Mouse (Mus musculus): ENCODE data around the gene Zer1.
"Not testable (repeated sequence)": the region's sequence is repeated elsewhere in the genome, so short reads cannot be mapped to it uniquely, and the experiment has no call there.

Zer1 gene

DNA sequence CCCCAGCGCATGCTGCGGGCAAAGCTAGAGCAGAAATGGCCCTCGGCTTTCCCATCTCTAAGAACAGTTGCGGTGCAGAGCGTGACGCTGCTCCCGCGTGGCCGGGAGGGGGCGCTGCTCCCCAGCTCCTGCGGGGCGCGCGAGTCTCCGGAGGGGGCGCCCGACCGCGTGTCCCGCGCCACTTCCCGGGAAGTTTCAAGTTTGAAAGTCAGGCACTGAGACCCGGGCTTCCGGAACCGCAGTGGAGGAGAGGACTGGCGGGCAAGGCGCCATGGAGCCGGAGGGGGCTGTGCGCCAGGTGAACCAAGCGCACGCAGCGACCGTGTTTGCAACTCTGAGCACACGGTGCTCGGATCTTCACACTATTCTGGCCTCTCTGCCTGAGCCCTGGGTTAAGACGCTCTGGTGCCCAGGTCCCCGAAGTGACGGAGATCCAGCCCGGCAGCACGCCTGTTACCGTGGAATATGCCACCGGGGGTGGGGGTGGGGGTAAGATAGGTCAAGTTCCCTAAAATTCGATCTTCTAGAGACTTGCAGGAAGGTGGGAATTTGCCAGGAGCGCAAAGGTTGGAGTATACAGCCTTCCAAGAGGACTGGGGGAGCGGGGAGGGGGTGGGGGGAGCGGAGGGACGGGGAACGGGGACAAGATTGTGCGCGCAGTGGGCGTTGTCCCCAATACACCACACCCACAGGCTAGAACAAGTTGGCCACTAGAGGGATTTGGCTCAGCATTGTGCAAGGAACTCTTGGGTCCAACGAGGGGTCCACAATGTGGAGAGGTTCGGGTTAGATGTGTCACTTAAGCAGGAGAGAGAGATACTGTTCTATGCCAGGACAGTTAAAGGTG, 46.7 kb downstream of the Zer1 start, which contains the start of gene Pkn3:
Gene Pkn3 (plus strand): TSS at position 183 of the 847 bp plus-strand sequence.
- DNase-seq (ENCODE audit: low spot score in 2 of 2), result peak; percentile 62 to 75

DNA sequence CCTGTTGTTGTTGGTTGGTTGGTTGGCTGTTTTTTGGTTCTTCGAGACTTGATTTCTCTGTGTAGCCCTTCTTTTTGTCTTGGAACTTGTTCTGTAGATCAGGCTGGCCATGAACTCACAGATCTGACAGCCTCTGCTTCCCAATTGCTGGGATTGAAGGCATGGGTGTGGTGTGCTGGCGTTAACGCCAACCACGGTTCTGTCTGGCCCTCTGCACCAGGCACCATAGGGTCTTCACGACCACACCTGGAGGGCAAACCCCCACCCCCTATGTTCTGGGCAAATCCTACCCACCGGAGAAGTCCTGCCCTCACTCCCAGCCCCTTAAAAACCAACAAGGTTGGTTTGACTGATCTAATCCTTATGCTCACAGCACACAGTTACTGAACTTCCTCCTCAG, 47.4 kb downstream of the Zer1 start:
- DNase-seq (ENCODE audit: low spot score in 2 of 2), result no peak

DNA sequence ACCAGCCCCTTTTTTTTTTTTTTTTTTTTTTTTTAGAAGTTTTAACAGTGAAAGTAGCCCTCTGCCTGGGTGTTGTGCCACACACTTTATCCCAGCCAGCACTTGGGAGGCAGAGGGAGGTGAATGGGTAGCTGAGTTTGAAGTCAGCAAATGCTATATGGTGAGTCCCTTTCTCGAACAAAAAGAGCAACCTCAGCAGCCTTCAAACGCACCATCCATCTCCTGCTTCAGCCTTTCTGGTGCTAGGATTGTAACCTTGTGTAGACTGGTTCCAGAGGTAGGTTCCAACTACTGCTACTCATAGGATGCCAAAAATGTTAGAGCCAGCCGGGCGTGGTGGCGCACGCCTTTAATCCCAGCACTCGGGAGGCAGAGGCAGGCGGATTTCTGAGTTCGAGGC, 47.9 kb downstream of the Zer1 start:
- DNase-seq (ENCODE audit: low spot score in 2 of 2), result no peak

DNA sequence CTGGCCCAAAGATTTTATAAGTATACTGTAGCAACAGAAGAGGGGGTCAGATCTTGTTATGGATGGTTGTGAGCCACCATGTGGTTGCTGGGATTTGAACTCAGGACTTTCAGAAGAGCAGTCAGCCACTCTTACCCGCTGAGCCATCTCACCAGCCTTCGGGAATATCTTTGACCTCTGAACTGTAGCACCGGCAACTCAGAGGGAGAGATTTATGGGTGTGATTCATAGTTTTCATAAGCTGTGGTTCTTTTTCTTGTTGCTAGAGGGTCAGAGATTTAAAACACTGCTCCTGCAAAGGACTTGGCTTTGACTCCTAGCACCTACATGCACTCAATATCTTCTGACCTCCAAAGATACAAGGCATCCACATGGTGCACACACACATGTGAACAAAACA, 48.8 kb downstream of the Zer1 start:
- no peak for DNase-seq (ENCODE audit: low spot score in 2 of 2)

DNA sequence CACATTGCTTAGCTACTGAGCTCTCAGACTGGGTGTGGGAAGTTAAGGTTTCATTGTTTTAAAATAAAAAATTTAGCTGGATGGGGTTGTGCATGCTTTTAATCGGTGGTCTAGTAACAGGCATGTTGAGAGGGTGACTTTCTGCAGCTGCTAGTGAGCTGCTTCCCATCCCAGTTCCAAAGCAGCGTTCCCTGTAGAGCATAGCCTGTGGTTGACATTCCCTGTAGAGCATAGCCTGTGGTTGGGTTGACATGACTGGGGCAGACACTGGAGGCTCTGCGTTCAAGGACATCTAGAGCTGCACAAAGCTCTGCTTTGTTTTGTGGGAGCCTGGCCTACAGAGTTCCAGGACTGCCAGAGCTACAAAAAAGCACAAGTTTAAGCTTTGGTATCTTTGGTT, 51.1 kb downstream of the Zer1 start:
- no peak for DNase-seq (ENCODE audit: low spot score in 2 of 2)

DNA sequence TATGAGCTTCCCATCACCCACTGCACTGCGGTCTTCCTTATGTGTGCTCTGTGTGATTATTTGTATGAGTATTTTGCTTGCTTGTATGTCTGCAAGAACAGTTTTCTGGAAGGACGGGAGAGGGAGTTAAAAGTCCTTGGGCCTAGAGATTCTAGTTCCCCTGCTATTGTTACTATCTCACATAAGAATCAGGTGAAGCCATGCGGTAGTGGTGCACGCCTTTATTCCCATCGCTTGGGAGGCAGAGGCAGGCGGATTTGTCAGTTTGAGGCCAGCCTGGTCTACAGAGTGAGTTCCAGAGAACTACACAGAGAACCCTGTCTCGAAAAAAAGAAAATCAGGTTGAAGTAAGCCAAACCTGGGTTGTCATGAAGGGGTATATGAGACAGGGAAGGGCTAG, 51.5 kb downstream of the Zer1 start:
- DNase-seq (ENCODE audit: low spot score in 2 of 2), result no peak

DNA sequence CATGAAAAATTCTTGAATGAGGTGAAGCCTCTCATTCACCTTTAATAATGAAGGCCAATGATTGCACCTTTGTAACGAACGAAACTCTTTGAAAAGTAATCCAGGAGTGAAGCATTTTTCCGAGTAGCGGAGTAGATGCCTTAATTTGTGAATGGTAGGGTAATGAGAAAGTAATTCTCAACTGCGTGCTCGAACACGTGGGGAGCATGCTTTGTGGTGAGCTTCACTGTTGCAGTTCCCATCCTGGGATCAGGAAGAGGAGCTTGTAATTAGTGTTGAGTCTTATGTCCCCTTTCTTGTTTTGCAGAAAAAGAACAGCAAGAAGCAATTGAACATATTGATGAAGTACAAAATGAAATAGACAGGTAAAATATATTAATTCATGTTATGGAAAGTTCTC, 56.4 kb downstream of the Zer1 start:
- no peak for DNase-seq (ENCODE audit: low spot score in 2 of 2)

DNA sequence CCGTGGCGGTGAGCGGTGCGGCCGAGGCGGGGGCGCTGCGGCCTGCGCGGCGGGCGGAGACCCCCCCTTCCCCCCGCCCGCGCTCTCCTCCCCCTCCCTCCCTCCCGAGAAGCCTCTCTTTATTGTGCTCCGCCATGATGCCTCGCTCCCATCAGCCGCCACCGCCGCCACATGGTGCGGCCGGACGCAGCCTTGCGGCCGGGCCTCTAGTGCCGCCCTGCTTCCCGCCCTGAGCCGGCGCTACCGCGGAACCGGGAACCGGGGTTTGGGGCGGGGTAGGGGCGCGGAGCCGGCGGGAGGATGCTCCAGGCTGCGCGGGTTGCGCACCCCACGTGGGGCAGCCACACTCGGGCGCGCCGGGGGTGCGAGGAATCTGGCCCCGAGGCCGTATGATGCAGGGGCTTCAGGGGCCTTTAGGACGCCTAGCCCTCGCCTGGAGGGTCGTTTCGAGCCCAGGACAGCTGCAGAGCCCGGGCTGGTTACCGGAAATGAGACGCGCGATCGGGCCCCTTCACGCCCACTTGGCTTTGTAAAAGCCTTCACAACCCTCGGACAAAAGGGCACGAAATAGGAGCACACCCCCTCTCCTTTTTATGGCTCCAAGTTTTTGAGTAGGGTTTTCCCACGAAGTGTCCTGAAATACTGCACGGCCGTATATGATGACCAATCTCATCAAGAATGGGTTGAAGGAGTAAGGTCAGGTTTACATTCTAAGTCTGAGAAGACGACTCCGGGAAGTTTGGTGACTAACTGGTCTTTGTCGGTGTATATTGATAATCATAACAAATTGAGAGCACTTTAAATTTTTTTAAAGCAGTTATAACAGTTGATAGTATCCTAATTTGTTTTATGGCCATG, 57.1 kb downstream of the Zer1 start:
- DNase-seq (ENCODE audit: low spot score in 2 of 2), result peak; percentile 49 to 58

DNA sequence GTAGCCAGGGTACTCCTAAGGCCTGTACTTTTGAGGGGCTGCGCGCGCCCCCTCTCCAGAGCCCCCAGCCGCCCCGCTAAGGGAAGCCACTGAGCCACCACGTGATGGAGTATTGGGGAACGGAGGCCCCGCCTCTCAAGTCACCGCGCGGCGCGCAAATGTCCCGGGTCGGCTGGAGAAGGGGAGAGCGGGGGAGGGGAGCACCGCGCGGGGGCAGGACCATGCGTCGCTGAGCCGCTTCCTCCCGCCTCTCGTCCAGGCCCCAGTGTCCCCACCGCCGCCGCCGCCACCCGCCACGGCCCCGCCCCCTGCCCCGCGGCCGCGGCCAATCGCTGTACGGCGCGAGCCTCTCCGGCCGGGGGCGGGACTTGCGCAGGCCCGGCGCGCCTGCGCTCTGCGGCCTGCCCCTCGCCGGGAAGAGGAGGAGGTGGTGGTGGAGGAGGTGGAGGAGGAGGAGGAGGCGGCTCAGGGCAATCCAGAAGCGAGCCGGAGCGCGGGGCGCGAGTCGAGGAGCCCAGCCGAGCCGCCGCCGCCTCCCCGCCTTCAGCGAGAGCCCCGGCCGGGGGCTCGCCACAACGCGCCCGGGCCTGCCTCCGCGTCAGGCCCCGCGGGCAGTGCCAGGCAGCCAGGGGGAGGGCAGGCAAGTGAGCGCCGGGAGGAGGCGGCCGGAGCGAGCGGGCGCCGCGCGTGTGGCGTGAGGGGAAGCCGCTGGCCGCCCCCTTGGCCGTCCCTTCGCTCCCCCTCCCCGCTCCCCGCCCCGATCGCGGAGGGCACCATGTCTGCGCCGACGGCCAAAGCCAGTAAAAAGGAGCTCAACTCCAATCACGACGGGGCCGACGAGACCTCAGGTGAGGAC, 58.1 kb downstream of the Zer1 start:
- DNase-seq (ENCODE audit: low spot score in 2 of 2), result peak; percentile 96 to 98

DNA sequence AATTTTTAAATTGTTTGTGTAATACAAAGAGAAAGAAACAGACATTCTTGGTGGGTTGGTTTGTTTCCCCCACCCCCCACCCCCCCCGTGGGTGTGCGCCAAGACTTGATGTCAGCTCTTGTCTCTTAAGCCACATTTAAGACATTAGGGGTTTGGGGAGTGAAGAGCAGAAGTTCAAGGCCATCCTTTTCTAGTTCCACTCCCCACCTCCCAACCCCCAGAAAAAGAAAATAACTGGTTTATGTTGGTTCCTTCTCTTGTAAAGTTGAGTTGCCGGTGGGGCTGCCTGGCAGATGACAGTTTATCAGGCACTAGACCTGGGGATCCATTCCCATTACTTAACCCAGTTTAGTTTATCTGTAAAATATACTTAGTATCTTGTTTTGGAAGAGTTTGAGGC, 60.1 kb downstream of the Zer1 start:
- no peak for DNase-seq (ENCODE audit: low spot score in 2 of 2)

DNA sequence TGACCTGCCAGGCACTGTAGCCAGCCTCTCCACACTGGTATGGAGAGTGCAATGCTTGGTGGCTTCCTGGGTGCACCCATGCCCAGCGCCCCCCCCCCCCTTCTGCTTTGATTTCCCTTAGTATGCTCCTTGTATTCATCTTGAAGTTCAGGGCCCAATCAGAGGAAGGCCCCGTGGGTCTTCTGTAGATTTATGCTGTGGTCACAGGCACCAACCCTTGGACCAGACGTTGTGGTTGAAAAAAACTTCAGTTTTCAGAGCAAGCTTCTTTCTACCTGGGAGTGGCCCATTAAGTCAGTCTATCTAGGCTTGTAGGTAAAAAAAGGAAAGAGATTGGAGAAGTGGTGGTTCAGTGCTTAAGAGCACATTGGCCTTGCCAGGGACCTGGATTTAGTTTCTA, 60.6 kb downstream of the Zer1 start:
- no peak for DNase-seq (ENCODE audit: low spot score in 2 of 2)

DNA sequence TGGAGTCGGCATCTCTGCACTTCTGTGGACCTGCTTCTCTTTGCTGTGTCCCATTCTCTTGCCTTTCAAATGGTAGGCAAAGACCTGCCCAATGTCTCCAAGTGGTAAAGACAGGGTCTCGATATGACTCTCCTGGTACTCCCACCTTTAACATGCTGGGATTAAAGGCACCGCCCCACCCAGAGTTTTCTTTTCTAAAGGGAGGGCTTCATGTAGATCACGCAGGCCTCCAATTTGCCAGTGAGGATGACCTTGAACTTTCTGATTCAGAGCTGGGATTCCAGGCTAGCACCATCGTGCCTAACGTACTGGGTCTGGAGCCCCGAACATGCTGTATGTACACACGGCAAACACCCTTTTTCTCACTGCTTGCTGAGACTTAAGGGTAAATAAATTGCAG, 61.1 kb downstream of the Zer1 start:
- no peak for DNase-seq (ENCODE audit: low spot score in 2 of 2)

DNA sequence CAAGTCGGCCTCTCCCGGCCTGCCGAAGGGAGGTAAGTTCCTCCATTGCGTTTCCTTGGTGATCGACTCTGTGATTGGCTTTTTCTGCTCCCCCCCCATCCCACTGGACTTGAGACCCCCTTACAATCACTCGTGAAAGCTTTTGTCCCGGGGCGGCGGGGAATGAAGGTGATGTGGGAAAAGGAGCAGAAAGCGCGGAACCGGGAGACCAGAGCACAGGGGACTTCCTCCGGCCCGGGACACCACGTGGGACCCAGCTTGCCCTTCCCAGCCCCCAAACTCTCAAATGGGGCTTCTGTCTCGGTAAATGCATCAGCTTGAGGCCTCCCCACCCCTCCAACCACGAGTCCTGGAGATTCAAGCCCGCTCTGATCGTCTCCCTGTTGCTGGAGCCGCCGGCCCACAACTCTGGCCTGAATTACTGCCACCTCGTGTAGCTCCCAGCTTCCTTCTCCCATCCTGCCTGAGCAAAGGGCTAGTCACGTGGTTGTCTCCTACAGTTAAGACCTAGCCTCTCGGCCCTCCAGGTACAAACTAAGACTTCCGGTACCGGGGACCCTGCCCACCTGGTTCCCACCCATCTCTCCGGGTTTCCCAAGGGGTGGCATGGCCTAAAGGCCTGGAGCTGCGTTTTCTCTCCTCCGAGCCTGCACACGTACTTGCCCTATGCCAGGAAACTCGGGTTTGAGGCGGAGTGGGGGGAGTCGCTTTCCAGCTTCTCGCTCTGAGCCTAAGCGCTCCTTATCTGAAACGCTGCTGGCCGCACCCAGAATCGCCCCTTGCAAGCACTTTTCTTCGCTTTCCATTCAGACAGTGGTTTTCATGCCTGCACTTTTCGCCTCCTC, 61.9 kb downstream of the Zer1 start:
- peak; percentile 43 to 52 for DNase-seq (ENCODE audit: low spot score in 2 of 2)

DNA sequence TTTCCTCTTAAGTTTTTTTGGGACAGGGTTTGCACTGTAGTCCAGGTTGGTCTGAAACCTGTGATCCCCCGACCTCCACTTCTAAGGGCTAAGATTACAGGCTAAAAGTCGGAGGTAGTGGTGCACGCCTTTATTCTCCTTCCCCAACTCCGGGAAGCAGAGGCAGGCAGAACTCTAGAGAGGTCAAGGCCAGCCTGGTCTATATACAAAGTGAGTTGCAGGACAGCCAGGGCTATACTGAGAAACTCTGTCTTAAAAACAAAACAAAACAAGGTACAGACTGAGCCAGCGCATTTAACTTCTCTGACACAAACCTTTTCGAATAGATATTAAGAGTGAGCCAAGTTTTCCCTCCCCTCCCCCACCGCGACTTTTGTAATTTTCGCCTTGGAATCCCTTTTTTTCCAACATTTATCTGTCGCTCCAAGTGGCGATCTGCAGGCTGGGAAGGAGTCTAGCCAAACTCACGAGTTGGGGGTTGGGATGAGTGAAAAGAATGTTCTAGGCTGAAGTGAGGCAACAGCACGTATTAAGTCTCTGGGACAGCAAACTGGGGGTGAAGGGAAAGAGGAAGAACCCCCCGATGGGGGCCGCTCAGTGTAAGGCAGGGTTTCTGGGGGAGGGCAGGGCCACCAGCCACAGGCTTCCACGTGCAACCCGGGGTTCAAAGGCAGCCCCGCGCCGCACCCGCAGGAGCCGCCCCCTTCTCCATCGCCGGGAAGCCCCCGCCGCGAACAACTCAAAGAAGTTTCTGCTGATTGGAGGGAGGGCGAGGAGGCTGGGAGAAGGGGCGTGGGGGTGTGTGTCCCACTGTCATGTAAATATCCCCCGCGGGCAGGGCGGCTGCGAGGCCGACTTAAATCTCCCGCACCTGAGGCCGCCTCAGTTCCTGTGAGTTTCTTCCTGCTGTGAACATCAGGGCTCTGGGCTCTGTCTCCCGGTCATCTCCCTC, 62.9 kb downstream of the Zer1 start:
- peak; percentile 50 to 57 for DNase-seq (ENCODE audit: low spot score in 2 of 2)

DNA sequence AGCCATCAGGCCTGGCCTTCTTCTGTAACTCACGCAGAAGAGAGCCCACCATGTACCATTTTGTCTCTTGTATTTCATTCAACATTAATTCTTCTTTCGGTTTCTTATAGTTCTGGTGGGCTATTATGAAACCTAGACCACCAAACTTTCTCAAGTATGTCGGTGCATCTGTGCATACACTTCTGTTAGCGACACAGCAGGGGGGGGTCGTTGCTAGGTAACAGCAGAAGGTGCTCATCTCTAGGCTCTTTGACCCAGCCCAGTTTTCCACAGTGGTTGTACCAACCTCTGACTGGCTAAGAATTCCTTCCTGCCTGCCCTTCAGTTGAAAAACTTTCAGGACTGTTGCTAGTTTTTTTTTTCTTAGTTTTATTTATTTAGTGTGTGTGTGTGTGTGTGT, 66.0 kb downstream of the Zer1 start:
- DNase-seq (ENCODE audit: low spot score in 2 of 2), result no peak

DNA sequence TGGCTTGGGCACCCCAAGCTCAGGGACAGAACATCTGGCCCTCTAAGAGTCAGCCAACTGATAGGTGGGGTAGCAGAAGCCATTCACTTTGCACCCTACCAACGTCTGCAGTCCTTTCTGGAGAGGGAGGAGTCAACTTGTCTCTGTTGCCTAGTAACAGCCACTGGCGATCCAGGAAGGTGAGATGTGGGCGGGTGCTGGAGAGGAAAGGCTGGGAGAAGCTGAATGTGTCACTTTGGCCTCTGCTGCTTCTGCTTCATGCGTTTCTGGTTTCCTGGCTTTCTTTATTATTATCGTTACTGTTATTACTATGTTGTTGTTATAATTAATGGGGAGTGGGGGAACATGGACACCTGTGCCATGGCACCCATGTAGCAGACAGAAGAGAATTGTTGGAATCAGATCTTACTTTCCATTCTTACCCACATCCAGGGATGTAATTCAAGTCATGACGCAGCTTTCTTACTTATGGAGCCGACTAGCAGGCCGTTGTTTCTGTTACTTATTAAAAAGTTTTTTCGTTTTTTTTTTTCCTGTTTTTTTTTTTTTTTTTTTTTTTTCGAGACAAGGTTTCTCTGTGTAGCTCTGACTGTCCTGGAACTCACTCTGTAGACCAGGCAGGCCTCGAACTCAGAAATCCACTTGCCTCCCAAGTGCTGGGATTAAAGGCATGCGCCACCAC, 67.0 kb downstream of the Zer1 start, which contains the start of gene Set:
Gene Set (plus strand): TSS at position 156 of the 682 bp plus-strand sequence.
- DNase-seq (ENCODE audit: low spot score in 2 of 2), result peak in 1 of 2 experiments; percentile 34

DNA sequence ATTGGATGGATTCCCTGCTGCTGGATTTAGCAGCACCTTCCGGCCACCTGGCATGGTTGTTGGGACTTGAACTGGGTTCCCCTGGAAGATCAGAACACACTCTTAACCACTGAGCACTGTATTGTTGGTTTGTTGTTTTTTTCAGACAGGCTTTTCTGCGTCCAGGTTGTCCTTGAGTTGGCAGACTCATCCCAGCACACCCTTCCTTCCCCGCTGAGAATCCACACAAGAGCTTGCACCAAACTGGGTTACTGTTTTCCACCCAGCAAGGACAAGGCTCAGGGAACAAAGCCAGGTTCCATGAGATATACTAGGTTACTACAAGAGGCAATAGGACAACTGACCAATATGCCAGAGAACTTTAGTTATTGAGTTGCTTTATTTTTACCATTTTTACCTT, 67.6 kb downstream of the Zer1 start:
- DNase-seq (ENCODE audit: low spot score in 2 of 2), result no peak

DNA sequence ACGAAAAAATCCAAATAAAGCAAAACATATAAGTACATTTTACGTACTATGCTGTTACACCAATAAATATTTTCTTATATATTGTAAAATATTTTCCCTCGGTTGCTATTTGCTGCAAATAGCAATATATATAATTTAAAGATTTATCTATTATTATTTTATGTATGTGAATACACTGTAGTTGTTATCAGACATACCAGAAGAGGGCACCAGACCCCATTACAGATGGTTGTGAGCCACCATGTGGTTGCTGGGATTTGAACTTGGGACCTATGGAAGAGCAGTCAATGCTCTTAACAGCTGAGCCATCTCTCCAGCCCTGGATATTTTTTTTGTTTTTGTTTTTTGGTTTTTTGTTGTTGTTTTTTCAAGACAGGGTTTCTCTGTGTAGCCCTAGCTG, 69.1 kb downstream of the Zer1 start:
- not testable (repeated sequence) for DNase-seq (ENCODE audit: low spot score in 2 of 2)
